Mouse (Mus musculus): ENCODE data around the gene Rpgr. TPM values are rescaled to one million over a fixed set of nuclear protein-coding genes. Genes with fewer than 3 reads are reported as not detected.

The Rpgr gene
- polyA plus RNA-seq (2012), result 0.02 and 0.05 TPM in 2 replicates

- Histone ChIP-seq H3K4me1 (ENCODE audit: control insufficient read depth) (peaks cover 4% of the 10 kb centered on the region; the same call in 1 of the 2 replicates), H3K9me3 (ENCODE audit: control insufficient read depth, low read length) (peaks cover 4% of the 10 kb centered on the region), H3K4me3 (replicated peaks) (peak within 1 kb of the TSS; percentile 76), H3K36me3 (ENCODE audit: control insufficient read depth) (no peaks in the 10 kb centered on the region), H3K27me3 (ENCODE audit: control insufficient read depth) (no peaks in the 10 kb centered on the region)
- TF ChIP-seq TAL1 (IDR thresholded peaks at IDR 0.05; ENCODE audit: low read length) (no peak), GATA1 (IDR thresholded peaks at IDR 0.05; ENCODE audit: low read length) (no peak)
These were observed at the start of gene Rpgr for GRCm38 (mm10) chrX:10216410-10216949. Gene Rpgr, minus strand, starts transcription at chrX:10216920.

- no peaks in the 10 kb centered on the region for H3K36me3 ChIP-seq (ENCODE audit: control insufficient read depth)
- no peak overlapping the region for H3K4me3 ChIP-seq (replicated peaks)
- H3K4me1 ChIP-seq (ENCODE audit: control insufficient read depth), result no peaks in the 10 kb centered on the region
- H3K9me3 ChIP-seq (ENCODE audit: control insufficient read depth, low read length), result no peaks in the 10 kb centered on the region
- no peak for TF ChIP-seq TAL1 (IDR thresholded peaks at IDR 0.05; ENCODE audit: low read length)
- TF ChIP-seq GATA1 (IDR thresholded peaks at IDR 0.05; ENCODE audit: low read length), result no peak
- no peaks in the 10 kb centered on the region for H3K27me3 ChIP-seq (ENCODE audit: control insufficient read depth)
These were observed 41.5 kb upstream of the Rpgr start for GRCm38 (mm10) chrX:10258260-10258659.

- no peak for TF ChIP-seq GATA1 (IDR thresholded peaks at IDR 0.05; ENCODE audit: low read length)
- no peak for TF ChIP-seq TAL1 (IDR thresholded peaks at IDR 0.05; ENCODE audit: low read length)
- Histone ChIP-seq H3K27me3 (ENCODE audit: control insufficient read depth) (no peaks in the 10 kb centered on the region), H3K4me1 (ENCODE audit: control insufficient read depth) (no peaks in the 10 kb centered on the region), H3K36me3 (ENCODE audit: control insufficient read depth) (no peaks in the 10 kb centered on the region), H3K4me3 (replicated peaks) (no peak overlapping the region), H3K9me3 (ENCODE audit: control insufficient read depth, low read length) (no peaks in the 10 kb centered on the region)
These were observed 41.1 kb upstream of the Rpgr start for GRCm38 (mm10) chrX:10257774-10258173.

DNA sequence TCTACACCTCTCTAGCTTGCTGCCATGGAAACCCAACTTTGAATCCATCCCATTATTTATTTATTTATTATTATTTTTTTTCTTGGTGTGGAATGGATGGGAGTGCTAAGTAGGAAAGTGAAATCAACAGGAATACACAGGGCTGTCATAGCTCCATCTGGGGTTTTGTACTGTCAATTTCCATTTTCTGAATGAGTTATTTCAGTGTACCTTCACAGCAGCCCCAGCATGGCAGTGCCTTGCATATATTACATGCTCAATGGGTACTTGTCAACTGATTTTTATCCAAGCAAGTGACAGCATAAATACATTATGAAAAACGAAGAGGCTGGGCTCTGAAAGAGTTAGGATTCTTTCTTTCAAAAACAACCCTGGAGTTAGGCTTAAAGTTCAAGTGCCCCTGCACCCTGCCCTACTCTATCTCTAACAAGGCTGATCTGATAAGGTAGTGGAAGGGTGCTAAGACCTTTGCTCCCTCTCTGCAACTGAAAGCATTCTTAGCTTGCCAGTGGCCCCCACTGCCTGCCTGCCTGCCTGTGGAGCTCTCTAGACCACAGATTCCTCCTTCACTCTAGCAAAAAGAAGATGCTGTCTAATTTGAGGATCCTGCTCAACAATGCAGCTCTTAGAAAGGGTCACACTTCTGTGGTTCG, 35.3 kb upstream of the Rpgr start, which contains the start of gene Otc:
Gene Otc (plus strand): TSS at position 454 of the 653 bp plus-strand sequence.
- H3K4me1 ChIP-seq (ENCODE audit: control insufficient read depth), result no peaks in the 10 kb centered on the region
- no peaks in the 10 kb centered on the region for H3K9me3 ChIP-seq (ENCODE audit: control insufficient read depth, low read length)
- H3K27me3 ChIP-seq (ENCODE audit: control insufficient read depth), result no peaks in the 10 kb centered on the region
- no peaks in the 10 kb centered on the region for H3K36me3 ChIP-seq (ENCODE audit: control insufficient read depth)
- peak within 1 kb of the TSS; percentile 28 for H3K4me3 ChIP-seq (replicated peaks)
- TF ChIP-seq GATA1 (IDR thresholded peaks at IDR 0.05; ENCODE audit: low read length) (no peak), TAL1 (IDR thresholded peaks at IDR 0.05; ENCODE audit: low read length) (no peak)

DNA sequence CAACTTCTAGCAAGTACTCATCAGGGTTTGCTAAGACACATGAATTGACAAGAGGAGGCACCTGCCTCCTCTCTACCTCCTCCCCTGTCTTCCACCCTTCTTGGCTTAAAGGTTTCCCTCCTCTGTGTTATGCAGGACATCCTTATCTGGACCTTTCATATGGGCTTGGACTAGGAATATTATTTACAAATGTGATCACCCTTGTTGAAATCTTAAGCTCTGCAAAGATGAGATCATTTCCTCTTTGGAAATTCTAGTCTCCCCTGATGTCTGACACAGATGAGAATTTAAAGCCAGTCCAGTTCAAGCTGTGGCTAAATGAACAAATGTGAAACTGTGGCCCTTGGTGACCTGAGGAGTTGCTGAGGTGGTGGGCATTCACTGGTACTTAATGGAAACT, 34.6 kb upstream of the Rpgr start:
- no peaks in the 10 kb centered on the region for H3K4me1 ChIP-seq (ENCODE audit: control insufficient read depth)
- H3K9me3 ChIP-seq (ENCODE audit: control insufficient read depth, low read length), result no peaks in the 10 kb centered on the region
- no peaks in the 10 kb centered on the region for H3K36me3 ChIP-seq (ENCODE audit: control insufficient read depth)
- no peak overlapping the region for H3K4me3 ChIP-seq (replicated peaks)
- no peaks in the 10 kb centered on the region for H3K27me3 ChIP-seq (ENCODE audit: control insufficient read depth)
- TF ChIP-seq TAL1 (IDR thresholded peaks at IDR 0.05; ENCODE audit: low read length) (no peak), GATA1 (IDR thresholded peaks at IDR 0.05; ENCODE audit: low read length) (no peak)

GRCm38 (mm10) chrX:10243916-10244315, 27.2 kb upstream of the Rpgr start:
- Histone ChIP-seq H3K4me1 (ENCODE audit: control insufficient read depth) (no peaks in the 10 kb centered on the region), H3K4me3 (replicated peaks) (no peak overlapping the region), H3K36me3 (ENCODE audit: control insufficient read depth) (no peaks in the 10 kb centered on the region), H3K9me3 (ENCODE audit: control insufficient read depth, low read length) (no peaks in the 10 kb centered on the region), H3K27me3 (ENCODE audit: control insufficient read depth) (no peaks in the 10 kb centered on the region)
- TF ChIP-seq TAL1 (IDR thresholded peaks at IDR 0.05; ENCODE audit: low read length) (no peak), GATA1 (IDR thresholded peaks at IDR 0.05; ENCODE audit: low read length) (no peak)

DNA sequence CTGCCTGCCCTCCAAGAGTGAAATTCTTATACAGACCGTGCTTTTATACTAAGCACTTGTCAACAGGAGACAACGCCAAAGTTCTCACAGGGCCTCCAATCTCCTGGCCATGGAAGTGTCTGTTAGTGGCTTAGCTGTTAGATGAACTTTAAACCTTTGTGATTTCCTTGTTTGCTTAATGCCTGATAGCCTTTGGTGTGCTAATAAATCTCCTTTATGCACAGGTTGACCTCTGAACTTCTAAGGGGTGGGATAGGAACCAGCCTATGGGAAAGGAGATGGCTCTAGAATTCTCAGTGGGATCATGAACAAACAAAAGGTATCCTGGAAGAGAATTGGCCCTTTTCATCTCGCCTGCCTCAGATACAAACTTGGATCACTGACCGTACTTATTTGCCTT, 22.8 kb upstream of the Rpgr start:
- no peaks in the 10 kb centered on the region for H3K4me1 ChIP-seq (ENCODE audit: control insufficient read depth)
- H3K36me3 ChIP-seq (ENCODE audit: control insufficient read depth), result no peaks in the 10 kb centered on the region
- no peaks in the 10 kb centered on the region for H3K27me3 ChIP-seq (ENCODE audit: control insufficient read depth)
- no peaks in the 10 kb centered on the region for H3K9me3 ChIP-seq (ENCODE audit: control insufficient read depth, low read length)
- H3K4me3 ChIP-seq (replicated peaks), result no peak overlapping the region
- no peak for TF ChIP-seq TAL1 (IDR thresholded peaks at IDR 0.05; ENCODE audit: low read length)
- no peak for TF ChIP-seq GATA1 (IDR thresholded peaks at IDR 0.05; ENCODE audit: low read length)

DNA sequence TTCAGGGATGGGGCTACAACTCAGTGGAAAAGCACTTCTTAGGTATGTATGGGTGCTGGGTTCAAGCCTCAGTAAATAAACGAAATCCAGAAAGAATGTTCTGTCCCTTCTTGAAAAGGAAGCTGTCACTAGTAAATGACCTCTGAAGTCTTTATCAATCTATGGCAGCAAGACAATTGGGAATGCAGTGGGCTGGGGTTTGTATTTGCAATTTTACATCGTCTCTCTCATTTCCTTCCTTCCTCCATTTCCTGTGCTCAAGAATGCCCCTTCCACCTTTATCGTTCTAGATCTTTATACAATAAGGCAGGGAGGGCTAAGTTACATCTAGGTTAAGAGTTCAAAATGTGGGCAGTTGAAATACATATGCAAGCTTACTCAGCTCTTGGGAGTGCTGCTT, 17.9 kb upstream of the Rpgr start:
- Histone ChIP-seq H3K4me3 (replicated peaks) (no peak overlapping the region), H3K9me3 (ENCODE audit: control insufficient read depth, low read length) (no peaks in the 10 kb centered on the region), H3K27me3 (ENCODE audit: control insufficient read depth) (no peaks in the 10 kb centered on the region), H3K36me3 (ENCODE audit: control insufficient read depth) (no peaks in the 10 kb centered on the region), H3K4me1 (ENCODE audit: control insufficient read depth) (no peaks in the 10 kb centered on the region)
- no peak for TF ChIP-seq GATA1 (IDR thresholded peaks at IDR 0.05; ENCODE audit: low read length)
- TF ChIP-seq TAL1 (IDR thresholded peaks at IDR 0.05; ENCODE audit: low read length), result no peak

DNA sequence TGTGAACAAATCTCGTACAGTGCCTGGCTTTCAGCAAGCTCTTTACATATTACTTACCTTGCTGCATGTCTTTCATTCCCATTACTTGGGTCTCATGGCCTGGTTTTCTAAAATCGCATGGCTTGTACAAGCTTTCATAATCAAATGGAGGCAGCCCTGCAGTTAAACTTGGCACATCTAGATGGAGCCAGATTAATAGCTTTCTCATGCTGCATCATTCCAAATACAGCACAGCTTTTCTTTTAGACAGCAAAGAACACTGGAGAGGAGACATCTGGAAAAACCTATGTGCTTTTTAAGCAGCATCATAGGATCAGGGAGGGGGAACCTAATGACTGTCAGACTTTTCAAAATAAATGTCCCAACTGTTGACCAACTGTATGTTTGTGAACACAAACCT, 16.3 kb upstream of the Rpgr start:
- Histone ChIP-seq H3K4me1 (ENCODE audit: control insufficient read depth) (no peaks in the 10 kb centered on the region), H3K27me3 (ENCODE audit: control insufficient read depth) (no peaks in the 10 kb centered on the region), H3K9me3 (ENCODE audit: control insufficient read depth, low read length) (no peaks in the 10 kb centered on the region), H3K4me3 (replicated peaks) (no peak overlapping the region), H3K36me3 (ENCODE audit: control insufficient read depth) (no peaks in the 10 kb centered on the region)
- no peak for TF ChIP-seq GATA1 (IDR thresholded peaks at IDR 0.05; ENCODE audit: low read length)
- TF ChIP-seq TAL1 (IDR thresholded peaks at IDR 0.05; ENCODE audit: low read length), result no peak

All from erythroblast, embryonic 14.5 days (primary cell).